ENCODE assay signal across 8 mouse cellular contexts in the genomic region with DNA sequence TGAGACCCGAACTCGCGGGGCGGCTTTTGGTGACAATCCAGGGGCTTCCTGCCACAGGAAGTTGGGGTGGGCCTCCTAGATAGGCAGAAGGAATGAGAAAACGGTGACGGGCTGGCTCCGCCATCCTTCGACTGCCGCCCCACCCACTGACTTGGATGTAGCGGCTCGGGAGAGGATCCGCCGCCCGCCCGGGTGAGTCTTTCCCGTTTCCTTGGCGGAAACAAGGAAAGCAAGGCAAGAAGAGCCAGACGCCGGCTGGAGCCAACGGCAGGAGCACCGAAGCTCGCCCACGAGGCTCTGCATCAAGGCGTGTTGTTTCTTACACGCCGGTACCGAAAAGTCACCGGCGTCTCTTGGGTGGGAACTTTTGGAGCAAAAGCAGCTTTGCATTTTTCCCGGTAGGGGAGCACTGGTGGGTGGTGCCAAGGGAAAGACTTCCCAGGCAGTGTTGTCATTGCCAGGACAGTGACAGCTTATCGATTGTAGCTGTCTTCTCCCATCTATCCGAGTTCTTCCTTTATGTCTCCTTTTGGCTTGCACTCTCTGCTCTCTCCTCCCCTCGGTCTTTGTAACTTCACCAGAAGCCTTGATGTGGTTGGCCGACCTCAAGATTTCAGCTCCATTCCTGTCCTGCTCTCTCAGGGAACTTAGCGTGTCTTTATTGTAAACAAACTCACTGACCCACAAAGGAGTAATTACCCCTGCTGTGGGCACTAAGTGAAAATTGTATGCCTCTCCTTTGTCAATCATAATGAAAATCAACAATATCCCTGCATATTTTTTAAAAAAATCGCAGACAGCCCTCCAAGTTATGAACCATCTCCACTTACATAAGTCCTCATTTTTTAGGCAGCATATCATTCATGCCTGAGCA. TPM values are rescaled to one million over a fixed set of nuclear protein-coding genes. Genes with fewer than 3 reads are reported as not detected.
DNase-seq lines count a peak whose midpoint lies in the region; ATAC-seq and TF ChIP-seq lines count a peak whose summit lies in the region.

No protein-coding gene starts in this region.

- H3K9ac ChIP-seq in forebrain, embryonic 12.5 days: peak overlapping the region; percentile 83
- H3K9ac ChIP-seq in liver, embryonic 11.5 days (ENCODE audit: low read depth, low read length): peak overlapping the region; percentile 88

- H3K9me3 ChIP-seq in forebrain, embryonic 12.5 days: no peaks in the 10 kb centered on the region
- H3K9me3 ChIP-seq in liver, embryonic 11.5 days (ENCODE audit: control insufficient read depth, low read length): no peaks in the 10 kb centered on the region

- peak overlapping the region; percentile 86 for H3K4me2 ChIP-seq in forebrain, embryonic 12.5 days
- peak overlapping the region; percentile 90 for H3K4me2 ChIP-seq in liver, embryonic 11.5 days

- H3K4me1 ChIP-seq in forebrain, embryonic 12.5 days: peaks cover 18% of the 10 kb centered on the region
- peaks cover 14% of the 10 kb centered on the region; the same call in 1 of the 2 replicates for H3K4me1 ChIP-seq in liver, embryonic 11.5 days (replicated peaks; ENCODE audit: control insufficient read depth, insufficient read depth, low read length)

- peak overlapping the region; percentile 94 for H3K27ac ChIP-seq in layer of hippocampus, adult 2 months
- H3K27ac ChIP-seq in forebrain, embryonic 12.5 days: peak overlapping the region; percentile 93
- H3K27ac ChIP-seq in liver, embryonic 11.5 days (ENCODE audit: low read depth, low read length): peak overlapping the region; percentile 92

- H3K4me3 ChIP-seq in layer of hippocampus, adult 2 months: peak overlapping the region; percentile 87
- peak overlapping the region; percentile 92 for H3K4me3 ChIP-seq in forebrain, embryonic 12.5 days (replicated peaks)
- peak overlapping the region; percentile 69 for H3K4me3 ChIP-seq in liver, embryonic 11.5 days (ENCODE audit: low read depth, low read length)

- TF ChIP-seq CTCF in layer of hippocampus, adult 2 months (conservative IDR thresholded peaks at IDR 0.05): peak; percentile 32

- H3K36me3 ChIP-seq in forebrain, embryonic 12.5 days (replicated peaks): peaks cover 2% of the 10 kb centered on the region; the same call in 1 of the 2 replicates
- no peaks in the 10 kb centered on the region for H3K36me3 ChIP-seq in liver, embryonic 11.5 days (ENCODE audit: control insufficient read depth, insufficient read depth, low read length)

- DNase-seq in layer of hippocampus, adult 2 months (ENCODE audit: low spot score in 2 of 2): peak; percentile 13 to 42
- no peak for DNase-seq in layer of hippocampus, postnatal 10 days (ENCODE audit: low spot score in 2 of 2)
- peak; percentile 62 for DNase-seq in Muller cell, postnatal 12 days (ENCODE audit: inconsistent ontology term)
- no peak for DNase-seq in liver, embryonic 11.5 days (ENCODE audit: low spot score)
- DNase-seq in ovary, postnatal 10 days (ENCODE audit: low spot score): no peak
- no peak for DNase-seq in right cerebral cortex, postnatal 14 days

- ATAC-seq in forebrain, embryonic 12.5 days (ENCODE audit: low FRiP score): peak; percentile 10; the same call in 1 of the 2 replicates
- ATAC-seq in liver, embryonic 11.5 days (replicated peaks; ENCODE audit: low FRiP score): peak; percentile 77
- ATAC-seq in neutrophil, adult 5-6 weeks (ENCODE audit: extremely low read depth, insufficient number of reproducible peaks, low FRiP score, poor library complexity, severe bottlenecking): peak; percentile 9; the same call in 1 of the 2 replicates

- no peaks in the 10 kb centered on the region for H3K27me3 ChIP-seq in forebrain, embryonic 12.5 days
- no peaks in the 10 kb centered on the region for H3K27me3 ChIP-seq in liver, embryonic 11.5 days (replicated peaks; ENCODE audit: control insufficient read depth, insufficient read depth, low read length)

- 1% methylated on average over 36 of the region's 36 CpGs for WGBS in forebrain, embryonic 12.5 days
- 1% methylated on average over 36 of the region's 36 CpGs for whole genome bisulfite sequencing in liver, embryonic 11.5 days

RNA-seq across cellular contexts. Expression of a gene that starts 0.5 kb away (rescaled TPM):
- 10 to 100 TPM; 52.9 to 60.7 TPM for total RNA-seq in layer of hippocampus, adult 2 months (2021)
- total RNA-seq in layer of hippocampus, postnatal 10 days (2021): 10 to 100 TPM; 44.2 to 47.1 TPM
- polyA plus RNA-seq in forebrain, embryonic 12.5 days (2016; fragmentation: Nextera tagmentation; extraction: Ambion mirVana): 77.8 and 83.3 TPM in 2 replicates
- 38.2 and 38.8 TPM in 2 replicates for polyA plus RNA-seq in liver, embryonic 11.5 days (2014; fragmentation: Nextera tagmentation; extraction: Ambion mirVana)
- 106 and 110 TPM in 2 replicates for total RNA-seq in neutrophil, adult 5-6 weeks (2017)

RNA-seq across cellular contexts. Expression of a gene that starts 0.8 kb away (rescaled TPM):
- total RNA-seq in layer of hippocampus, adult 2 months (2021): 100 to 1,000 TPM; 110 to 119 TPM
- 10 to 100 TPM; 68.7 to 72.9 TPM for total RNA-seq in layer of hippocampus, postnatal 10 days (2021)
- polyA plus RNA-seq in forebrain, embryonic 12.5 days (2016; fragmentation: Nextera tagmentation; extraction: Ambion mirVana): 21.6 and 22.1 TPM in 2 replicates
- 10.4 and 11.3 TPM in 2 replicates for polyA plus RNA-seq in liver, embryonic 11.5 days (2014; fragmentation: Nextera tagmentation; extraction: Ambion mirVana)
- 46.7 and 48.1 TPM in 2 replicates for total RNA-seq in neutrophil, adult 5-6 weeks (2017)

RNA-seq across cellular contexts. Expression of a gene that starts 41.4 kb away (rescaled TPM):
- total RNA-seq in layer of hippocampus, adult 2 months (2021): under 1 TPM in 1 of 2 experiments, not detected in 1; 0.31 TPM
- not detected for total RNA-seq in layer of hippocampus, postnatal 10 days (2021)
- 0.06 and 0.10 TPM in 2 replicates for polyA plus RNA-seq in forebrain, embryonic 12.5 days (2016; fragmentation: Nextera tagmentation; extraction: Ambion mirVana)
- polyA plus RNA-seq in liver, embryonic 11.5 days (2014; fragmentation: Nextera tagmentation; extraction: Ambion mirVana): not detected in 2 replicates
- total RNA-seq in neutrophil, adult 5-6 weeks (2017): 1.2 and 1.5 TPM in 2 replicates

Comparison
In these comparisons a context has a peak if more than half of its experiments do, and no peak if none do; other contexts are left out.
1. DNase-seq: peak in layer of hippocampus, adult 2 months (2 of 2) and Muller cell, postnatal 12 days (single experiment); none in layer of hippocampus, postnatal 10 days (0 of 2), liver, embryonic 11.5 days (single experiment), ovary, postnatal 10 days (single experiment) and right cerebral cortex, postnatal 14 days (single experiment).
2. ATAC-seq: peak in every context shown above with its lines; median percentile 77 in liver, embryonic 11.5 days; 10 in forebrain, embryonic 12.5 days; 9 in neutrophil, adult 5-6 weeks.
3. Peak in every context shown above with its lines, with median percentiles within 50 percentile points of each other: H3K27ac ChIP-seq and H3K4me3 ChIP-seq.